Mouse (Mus musculus) C2C12 (cell line): ENCODE data around the gene Ddhd1. TPM values are rescaled to one million over a fixed set of nuclear protein-coding genes. Genes with fewer than 3 reads are reported as not detected.

Experiments
- H3K27me3 ChIP-seq: one replicate; pipeline ENCODE4 v1.6.1; 2011; ENCODE audit not compliant: control insufficient read depth, insufficient read depth, insufficient read length
- H3K36me3 ChIP-seq: one replicate; pipeline ENCODE4 v1.6.1; 2011; ENCODE audit not compliant: control insufficient read depth, insufficient read depth
- H3K4me3 ChIP-seq: one replicate; pipeline ENCODE4 v1.5.1; 2011; ENCODE audit warnings: mild to moderate bottlenecking, control low read depth; ENCODE audit not compliant: poor library complexity, insufficient read depth, severe bottlenecking
- H3K79me2 ChIP-seq: one replicate; pipeline ENCODE4 v1.6.1; 2011; ENCODE audit not compliant: control insufficient read depth, insufficient read depth
- H3K79me3 ChIP-seq: one replicate; pipeline ENCODE4 v1.6.1; 2011; ENCODE audit warnings: low read depth, control low read depth
- H3ac ChIP-seq: one replicate; pipeline ENCODE3; 2011; ENCODE audit warnings: low read depth; ENCODE audit not compliant: control insufficient read depth, insufficient read length
- CEBPB ChIP-seq: IDR thresholded peaks from one replicate; pipeline ENCODE4 v1.6.1; 2011; ENCODE audit warnings: low read depth, mild to moderate bottlenecking, control low read depth, moderate library complexity
- CTCF ChIP-seq: IDR thresholded peaks from one replicate; pipeline ENCODE4 v1.5.1; 2011; ENCODE audit not compliant: control insufficient read depth, insufficient read depth, insufficient read length
- FOSL1 ChIP-seq: IDR thresholded peaks from one replicate; pipeline ENCODE4 v1.8.0; 2011; ENCODE audit warnings: mild to moderate bottlenecking, low read length; ENCODE audit not compliant: poor library complexity, insufficient read depth, severe bottlenecking
- MAX ChIP-seq: IDR thresholded peaks from one replicate; pipeline ENCODE4 v1.6.1; 2011; ENCODE audit warnings: mild to moderate bottlenecking, control low read depth
- MYOD1 ChIP-seq: IDR thresholded peaks from one replicate; pipeline ENCODE4 v1.6.1; 2011; ENCODE audit warnings: low read depth; ENCODE audit not compliant: control insufficient read depth, insufficient read length
- MYOG ChIP-seq: IDR thresholded peaks from one replicate; pipeline ENCODE4 v1.6.1; 2011; ENCODE audit not compliant: control insufficient read depth, insufficient read length; ENCODE audit errors: extremely low read depth
- USF1 ChIP-seq: IDR thresholded peaks from one replicate; pipeline ENCODE4 v1.6.1; 2011; ENCODE audit warnings: low read depth, mild to moderate bottlenecking, control low read depth, moderate library complexity
- polyA plus RNA-seq: library from polyadenylated mRNA; unstranded; fragments of >200 nt; fragmentation: generic; extraction: Trizol; gene quantifications from one replicate; pipeline ENCODE4 v1.2.1, GENCODE M21; 2012; ENCODE audit warnings: missing spikeins

Gene Ddhd1
- polyA plus RNA-seq, 1 experiment = 6.4 TPM

DNA sequence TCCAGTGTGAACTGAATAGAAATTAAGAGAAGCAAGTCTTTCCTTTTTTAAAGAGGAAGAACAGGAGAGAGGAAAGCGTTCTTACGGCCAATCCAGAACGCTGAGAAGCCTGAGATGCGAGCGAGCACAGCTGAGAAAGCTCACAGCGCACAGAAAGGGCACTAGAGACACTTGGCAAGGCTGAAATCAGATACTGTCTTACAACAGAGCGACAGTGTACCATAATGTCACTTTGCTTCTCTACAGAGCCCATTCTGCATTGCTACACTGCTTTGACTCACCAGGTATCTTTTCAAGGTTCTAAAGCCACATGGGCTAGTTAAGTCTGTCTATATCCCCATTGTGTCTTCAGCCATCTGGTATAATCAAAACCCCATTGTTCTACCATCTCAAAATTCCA is 13.7 kb downstream of the Ddhd1 start:
- Histone ChIP-seq H3K36me3 (no peaks in the 10 kb centered on the region), H3K79me2 (peaks cover 16% of the 10 kb centered on the region), H3K27me3 (no peaks in the 10 kb centered on the region), H3K4me3 (no peak overlapping the region), H3K79me3 (no peaks in the 10 kb centered on the region), H3ac (no peak overlapping the region)
- TF ChIP-seq MAX (no peak), USF1 (no peak), MYOD1 (no peak), MYOG (no peak), FOSL1 (no peak), CEBPB (no peak)

DNA sequence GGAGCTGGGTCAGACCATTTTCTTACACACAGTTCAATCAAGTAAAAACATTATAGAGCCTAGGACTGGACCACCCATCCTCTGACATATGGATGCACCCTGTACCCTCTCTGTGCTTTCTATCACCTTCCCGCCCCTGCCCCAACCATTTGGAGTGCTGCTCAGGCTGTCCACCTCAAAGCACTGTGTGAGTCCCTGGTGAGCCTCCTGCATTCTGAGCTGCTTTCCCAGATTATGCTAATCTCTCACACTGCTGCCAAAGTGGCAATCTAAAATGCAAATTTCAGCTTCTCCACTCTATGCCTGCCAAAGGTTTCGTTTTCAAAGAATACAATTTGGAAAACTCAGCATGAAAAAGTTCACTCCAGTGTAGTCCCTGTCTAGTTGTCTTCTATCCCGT is 14.5 kb downstream of the Ddhd1 start:
- peaks cover 14% of the 10 kb centered on the region for H3K79me2 ChIP-seq
- H3K27me3 ChIP-seq = no peaks in the 10 kb centered on the region
- H3K36me3 ChIP-seq = no peaks in the 10 kb centered on the region

DNA sequence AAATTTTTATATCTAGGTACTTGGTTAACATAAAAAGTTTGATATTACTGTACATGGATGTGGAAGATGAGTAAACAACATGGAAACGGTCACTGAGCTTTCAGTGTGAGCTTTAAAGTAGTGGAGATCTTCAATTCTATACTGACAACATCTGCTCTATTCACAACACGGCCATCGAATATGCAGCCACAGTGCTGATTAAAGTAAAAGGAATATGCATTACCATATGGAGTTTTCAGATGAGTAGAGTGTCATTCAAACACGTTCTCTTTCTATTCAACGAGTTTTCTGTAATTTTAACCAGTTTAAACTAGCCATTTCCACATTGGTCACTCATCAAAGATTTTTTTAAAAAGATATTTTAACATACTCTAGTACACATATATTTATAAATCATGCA is 15.1 kb downstream of the Ddhd1 start:
- H3ac ChIP-seq = no peak overlapping the region
- H3K36me3 ChIP-seq = no peaks in the 10 kb centered on the region
- no peaks in the 10 kb centered on the region for H3K79me3 ChIP-seq
- no peak overlapping the region for H3K4me3 ChIP-seq
- no peaks in the 10 kb centered on the region for H3K27me3 ChIP-seq
- peaks cover 19% of the 10 kb centered on the region for H3K79me2 ChIP-seq
- TF ChIP-seq FOSL1 = no peak
- TF ChIP-seq MAX = no peak
- no peak for TF ChIP-seq CTCF
- TF ChIP-seq MYOD1 = no peak
- no peak for TF ChIP-seq MYOG
- no peak for TF ChIP-seq USF1
- no peak for TF ChIP-seq CEBPB

More for the DNA sequence above, 14.5 kb downstream of the Ddhd1 start:
- Histone ChIP-seq H3K79me3 (no peaks in the 10 kb centered on the region), H3ac (no peak overlapping the region), H3K4me3 (no peak overlapping the region)
- TF ChIP-seq CEBPB (no peak), USF1 (no peak), MYOD1 (no peak), CTCF (no peak), FOSL1 (no peak), MAX (no peak), MYOG (no peak)

DNA sequence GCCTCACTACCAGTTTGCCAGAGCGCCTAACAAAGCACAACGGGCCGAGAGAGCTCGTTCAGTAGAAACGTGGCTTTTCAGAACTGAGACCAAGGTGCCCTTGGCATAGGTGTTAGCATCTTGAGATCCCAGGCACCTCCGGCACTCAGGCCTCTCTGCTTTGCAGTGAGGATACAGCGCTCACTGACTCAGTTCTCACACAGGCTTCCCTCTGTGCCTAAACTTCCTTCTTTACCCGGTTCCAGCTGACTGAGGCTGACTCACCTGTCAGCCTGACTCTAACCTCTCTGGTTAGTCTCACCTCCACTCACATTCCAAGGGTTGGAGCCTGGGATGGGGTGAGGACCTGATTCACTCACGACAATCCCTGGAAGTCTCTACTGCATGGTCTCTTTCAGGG is 15.7 kb downstream of the Ddhd1 start:
- TF ChIP-seq CEBPB (no peak), MYOG (no peak), USF1 (no peak), CTCF (no peak), MYOD1 (no peak), MAX (no peak), FOSL1 (no peak)
- Histone ChIP-seq H3K4me3 (no peak overlapping the region), H3K79me2 (peaks cover 19% of the 10 kb centered on the region), H3ac (no peak overlapping the region), H3K27me3 (no peaks in the 10 kb centered on the region), H3K36me3 (no peaks in the 10 kb centered on the region), H3K79me3 (no peaks in the 10 kb centered on the region)

DNA sequence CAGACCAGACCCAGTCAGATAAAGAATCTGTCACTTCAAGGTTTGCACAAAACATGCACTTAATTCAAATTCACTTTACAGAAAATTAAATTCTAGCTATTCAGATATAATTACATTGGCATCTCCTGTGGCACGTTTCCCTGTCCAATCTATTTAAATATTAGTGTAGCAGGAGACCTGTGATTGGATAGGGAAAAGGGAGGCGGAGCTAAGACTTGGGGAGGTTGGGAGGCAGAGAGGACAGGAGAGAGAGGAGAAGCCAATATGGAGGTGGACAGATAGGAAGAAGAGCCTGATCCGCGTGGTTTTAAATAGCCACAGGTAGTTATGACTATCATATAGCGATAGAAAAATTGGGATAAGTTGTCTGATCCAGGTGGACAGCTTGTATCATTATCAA is 19.2 kb downstream of the Ddhd1 start:
- H3K79me3 ChIP-seq = peaks cover 3% of the 10 kb centered on the region
- no peaks in the 10 kb centered on the region for H3K27me3 ChIP-seq
- no peak overlapping the region for H3K4me3 ChIP-seq
- TF ChIP-seq MYOD1 = no peak
- no peak for TF ChIP-seq CTCF
- TF ChIP-seq USF1 = no peak
- no peak for TF ChIP-seq CEBPB
- TF ChIP-seq FOSL1 = no peak
- no peak overlapping the region for H3ac ChIP-seq
- H3K36me3 ChIP-seq = no peaks in the 10 kb centered on the region
- H3K79me2 ChIP-seq = peaks cover 18% of the 10 kb centered on the region

DNA sequence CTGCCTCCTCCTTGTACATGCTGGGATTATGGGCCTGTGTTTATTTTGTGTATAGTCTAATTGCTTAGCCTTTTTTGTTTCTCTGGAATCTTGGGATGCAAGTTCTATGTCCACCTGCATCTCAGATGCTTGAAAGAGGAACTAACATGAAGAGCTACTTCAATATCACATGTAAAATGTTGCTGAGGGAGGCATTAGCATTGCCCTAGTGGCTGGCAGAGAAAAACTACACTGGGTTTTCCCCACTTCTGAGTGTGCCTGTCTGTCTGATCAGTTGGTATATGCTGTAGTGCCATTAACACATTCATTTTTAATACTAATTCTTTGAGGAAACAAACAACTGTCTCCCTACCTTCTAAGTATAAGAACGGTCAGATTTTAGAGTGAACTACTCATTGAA is 22.4 kb downstream of the Ddhd1 start:
- Histone ChIP-seq H3K27me3 (no peaks in the 10 kb centered on the region), H3K79me3 (peaks cover 3% of the 10 kb centered on the region), H3ac (no peak overlapping the region), H3K4me3 (no peak overlapping the region), H3K79me2 (peaks cover 18% of the 10 kb centered on the region), H3K36me3 (no peaks in the 10 kb centered on the region)
- TF ChIP-seq MAX = no peak
- no peak for TF ChIP-seq CEBPB
- no peak for TF ChIP-seq MYOG
- no peak for TF ChIP-seq USF1
- TF ChIP-seq MYOD1 = no peak
